Mouse (Mus musculus): ENCODE results near the gene Smim11. TPM values are rescaled to one million over a fixed set of nuclear protein-coding genes. Genes with fewer than 3 reads are reported as not detected.

Smim11 gene
- polyA plus RNA-seq, 1 experiment from 2014 or later, result 145 TPM

DNA sequence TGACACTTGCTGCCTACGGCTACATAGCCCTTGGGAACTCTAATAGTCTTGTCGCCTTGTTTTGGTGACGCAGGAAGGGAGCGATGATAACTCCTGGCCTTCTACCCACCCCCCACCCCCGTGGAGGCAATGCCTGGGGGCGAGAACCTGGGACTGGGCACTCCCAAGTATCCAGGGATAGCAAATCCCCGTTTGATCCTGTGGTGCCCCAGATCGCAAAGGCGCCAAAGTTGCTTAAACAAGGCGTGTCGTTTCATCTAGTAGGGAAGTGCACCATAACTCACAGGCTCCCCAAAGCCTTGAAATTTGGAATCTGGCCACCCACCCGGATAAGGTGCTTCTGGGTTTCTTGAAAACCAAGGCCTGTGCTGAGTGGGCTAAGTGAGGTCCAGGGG lies 323 bp downstream of the Smim11 start:
- Histone ChIP-seq H3K4me1 (replicated peaks; ENCODE audit: insufficient read depth, low read length) (peaks cover 14% of the 10 kb centered on the region; the same call in 1 of the 2 replicates), H3K27ac (peak overlapping the region; percentile 65), H3K36me3 (ENCODE audit: insufficient read depth, low read length) (0 out of 2 replicates have a peak, but pooled peaks cover 12% of the 10 kb centered on the region), H3K27me3 (ENCODE audit: insufficient read depth, low read length) (no peaks in the 10 kb centered on the region), H3K9me3 (replicated peaks; ENCODE audit: low read length) (no peaks in the 10 kb centered on the region), H3K9ac (ENCODE audit: low read depth, low read length) (peak overlapping the region; percentile 69), H3K4me2 (ENCODE audit: low read length) (peak overlapping the region; percentile 92), H3K4me3 (replicated peaks; ENCODE audit: low read depth, low read length) (peak overlapping the region; percentile 74)
- DNase-seq (ENCODE audit: low spot score), result peak; percentile 41
- ATAC-seq (replicated peaks; ENCODE audit: low FRiP score, low read depth), result peak; percentile 6
- no peak for TF ChIP-seq CTCF (IDR thresholded peaks at IDR 0.05; ENCODE audit: low read depth)
- WGBS, result under 1% methylated on average over 12 of the region's 12 CpGs

DNA sequence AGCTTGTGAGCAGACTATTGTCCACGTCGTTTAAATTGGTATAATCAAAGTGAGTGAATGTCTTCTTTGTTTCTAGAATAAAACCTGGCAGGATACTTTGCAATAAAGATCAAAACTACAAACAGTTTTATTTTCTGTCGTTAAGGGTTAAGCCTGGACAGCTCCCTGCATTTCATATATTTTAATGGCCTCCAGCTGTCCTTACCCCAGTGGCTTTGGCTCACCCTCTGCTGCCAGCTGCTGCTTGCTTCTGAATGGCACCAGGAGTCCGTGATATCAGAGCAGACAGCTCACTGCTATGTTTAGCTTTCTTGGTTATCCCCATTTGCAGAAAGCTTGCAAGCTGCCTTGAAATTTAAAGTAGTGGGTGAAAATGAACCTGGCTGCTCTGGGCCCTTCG lies 903 bp downstream of the Smim11 start:
- 26% methylated on average over 5 of the region's 5 CpGs for WGBS
- ATAC-seq (replicated peaks; ENCODE audit: low FRiP score, low read depth) (no peak), DNase-seq (ENCODE audit: low spot score) (peak; percentile 42)

DNA sequence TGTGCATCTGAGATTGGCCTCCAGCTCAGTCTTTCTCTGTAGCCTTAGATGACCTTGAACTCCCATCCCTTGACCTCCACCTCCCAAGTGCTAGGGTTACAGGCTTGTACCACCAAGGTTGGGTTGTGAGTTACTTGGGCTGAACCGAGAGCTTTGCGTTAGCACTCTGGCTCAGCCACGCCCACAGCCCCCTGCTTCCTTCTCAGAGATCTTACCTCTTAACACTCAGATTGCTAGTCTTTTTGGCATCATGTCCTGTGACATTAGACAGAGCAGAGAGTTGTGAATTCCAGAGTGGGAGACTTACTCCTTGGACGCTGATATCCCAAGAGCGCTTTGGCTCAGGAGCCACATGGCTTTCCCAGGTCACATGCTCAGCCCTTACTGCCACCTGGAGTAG lies 1.4 kb downstream of the Smim11 start:
- no peak for DNase-seq (ENCODE audit: low spot score)
- ATAC-seq (replicated peaks; ENCODE audit: low FRiP score, low read depth), result no peak
- Histone ChIP-seq H3K9ac (ENCODE audit: low read depth, low read length) (no peak overlapping the region), H3K36me3 (ENCODE audit: insufficient read depth, low read length) (peaks cover 16% of the 10 kb centered on the region; the same call in 1 of the 2 replicates), H3K4me2 (ENCODE audit: low read length) (peak overlapping the region; percentile 92), H3K27ac (no peak overlapping the region), H3K4me3 (replicated peaks; ENCODE audit: low read depth, low read length) (no peak overlapping the region), H3K9me3 (replicated peaks; ENCODE audit: low read length) (no peaks in the 10 kb centered on the region), H3K27me3 (ENCODE audit: insufficient read depth, low read length) (no peaks in the 10 kb centered on the region), H3K4me1 (replicated peaks; ENCODE audit: insufficient read depth, low read length) (peaks cover 14% of the 10 kb centered on the region; the same call in 1 of the 2 replicates)
- WGBS, result 55% methylated on average over 5 of the region's 5 CpGs
- no peak for TF ChIP-seq CTCF (IDR thresholded peaks at IDR 0.05; ENCODE audit: low read depth)

More for the DNA sequence above, 903 bp downstream of the Smim11 start:
- Histone ChIP-seq H3K4me1 (replicated peaks; ENCODE audit: insufficient read depth, low read length) (peaks cover 14% of the 10 kb centered on the region; the same call in 1 of the 2 replicates), H3K27ac (0 out of 2 replicates have a peak overlapping the region, but pooled peaks have one; percentile 65), H3K27me3 (ENCODE audit: insufficient read depth, low read length) (no peaks in the 10 kb centered on the region), H3K4me2 (ENCODE audit: low read length) (peak overlapping the region; percentile 92), H3K9me3 (replicated peaks; ENCODE audit: low read length) (no peaks in the 10 kb centered on the region), H3K9ac (ENCODE audit: low read depth, low read length) (peak overlapping the region; percentile 69; the same call in 1 of the 2 replicates), H3K4me3 (replicated peaks; ENCODE audit: low read depth, low read length) (peak overlapping the region; percentile 74), H3K36me3 (ENCODE audit: insufficient read depth, low read length) (0 out of 2 replicates have a peak, but pooled peaks cover 12% of the 10 kb centered on the region)
- TF ChIP-seq CTCF (IDR thresholded peaks at IDR 0.05; ENCODE audit: low read depth), result no peak

GRCm38 (mm10) chr16:92305519-92305918 lies 4.4 kb downstream of the Smim11 start:
- ATAC-seq (replicated peaks; ENCODE audit: low FRiP score, low read depth), result no peak
- DNase-seq (ENCODE audit: low spot score), result no peak

GRCm38 (mm10) chr16:92307947-92308346 lies 6.9 kb downstream of the Smim11 start:
- 81% methylated on average over 3 of the region's 3 CpGs for whole genome bisulfite sequencing
- Histone ChIP-seq H3K9me3 (replicated peaks; ENCODE audit: low read length) (no peaks in the 10 kb centered on the region), H3K4me2 (ENCODE audit: low read length) (no peak overlapping the region), H3K4me3 (replicated peaks; ENCODE audit: low read depth, low read length) (no peak overlapping the region), H3K27ac (no peak overlapping the region), H3K4me1 (replicated peaks; ENCODE audit: insufficient read depth, low read length) (0 out of 2 replicates have a peak, but pooled peaks cover under 1% of the 10 kb centered on the region), H3K9ac (ENCODE audit: low read depth, low read length) (no peak overlapping the region), H3K27me3 (ENCODE audit: insufficient read depth, low read length) (no peaks in the 10 kb centered on the region), H3K36me3 (ENCODE audit: insufficient read depth, low read length) (peaks cover 39% of the 10 kb centered on the region)
- DNase-seq (ENCODE audit: low spot score) (no peak), ATAC-seq (replicated peaks; ENCODE audit: low FRiP score, low read depth) (no peak)
- no peak for TF ChIP-seq CTCF (IDR thresholded peaks at IDR 0.05; ENCODE audit: low read depth)

More at GRCm38 (mm10) chr16:92305519-92305918, 4.4 kb downstream of the Smim11 start:
- H3K9me3 ChIP-seq (replicated peaks; ENCODE audit: low read length), result no peaks in the 10 kb centered on the region
- peaks cover 24% of the 10 kb centered on the region; the same call in 1 of the 2 replicates for H3K36me3 ChIP-seq (ENCODE audit: insufficient read depth, low read length)
- no peaks in the 10 kb centered on the region for H3K27me3 ChIP-seq (ENCODE audit: insufficient read depth, low read length)
- 95% methylated on average over 2 of the region's 2 CpGs for WGBS
- H3K27ac ChIP-seq, result no peak overlapping the region
- no peak overlapping the region for H3K4me2 ChIP-seq (ENCODE audit: low read length)
- H3K4me3 ChIP-seq (replicated peaks; ENCODE audit: low read depth, low read length), result no peak overlapping the region
- no peak overlapping the region for H3K9ac ChIP-seq (ENCODE audit: low read depth, low read length)
- peak; percentile 46; the same call in 1 of the 2 replicates for TF ChIP-seq CTCF (IDR thresholded peaks at IDR 0.05; ENCODE audit: low read depth)
- peaks cover 13% of the 10 kb centered on the region; the same call in 1 of the 2 replicates for H3K4me1 ChIP-seq (replicated peaks; ENCODE audit: insufficient read depth, low read length)

- no peaks in the 10 kb centered on the region for H3K4me1 ChIP-seq (replicated peaks; ENCODE audit: insufficient read depth, low read length)
- ATAC-seq (replicated peaks; ENCODE audit: low FRiP score, low read depth) (no peak), DNase-seq (ENCODE audit: low spot score) (no peak)
- WGBS, result 59% methylated on average over 4 of the region's 4 CpGs
- no peaks in the 10 kb centered on the region for H3K9me3 ChIP-seq (replicated peaks; ENCODE audit: low read length)
- H3K27me3 ChIP-seq (ENCODE audit: insufficient read depth, low read length), result no peaks in the 10 kb centered on the region
- TF ChIP-seq CTCF (IDR thresholded peaks at IDR 0.05; ENCODE audit: low read depth), result no peak
- H3K4me3 ChIP-seq (replicated peaks; ENCODE audit: low read depth, low read length), result no peak overlapping the region
- no peak overlapping the region for H3K4me2 ChIP-seq (ENCODE audit: low read length)
- no peak overlapping the region for H3K27ac ChIP-seq
- no peak overlapping the region for H3K9ac ChIP-seq (ENCODE audit: low read depth, low read length)
- H3K36me3 ChIP-seq (ENCODE audit: insufficient read depth, low read length), result peaks cover 42% of the 10 kb centered on the region
These were observed 8.0 kb downstream of the Smim11 start for GRCm38 (mm10) chr16:92309126-92309525.

All from kidney, postnatal 0 days (tissue).